Mouse (Mus musculus): ENCODE data around the gene Ankrd13b. TPM values are rescaled to one million over a fixed set of nuclear protein-coding genes. Genes with fewer than 3 reads are reported as not detected.

The Ankrd13b gene
- polyA plus RNA-seq, 1 experiment: 8.9 TPM

GRCm38 (mm10) chr11:77498261-77499139 lies 9.0 kb upstream of the Ankrd13b start:
- no peak overlapping the region for H3K4me3 ChIP-seq (ENCODE audit: extremely low read depth, insufficient read depth, insufficient read length)
- H3K4me1 ChIP-seq (ENCODE audit: control insufficient read depth, insufficient read depth, insufficient read length): peaks cover 10% of the 10 kb centered on the region; the same call in 1 of the 2 replicates
- H3K36me3 ChIP-seq (ENCODE audit: control insufficient read depth, insufficient read depth, low read length): peaks cover 4% of the 10 kb centered on the region
- H3K27me3 ChIP-seq (ENCODE audit: control insufficient read depth, insufficient read depth, low read length): no peaks in the 10 kb centered on the region
- DNase-seq (ENCODE audit: low read depth in 1 of 2, low spot score in 2 of 2): no peak
- peak overlapping the region; percentile 5; the same call in 1 of the 2 replicates for H3K27ac ChIP-seq (ENCODE audit: insufficient read depth, low read length)
- WGBS: 85% methylated on average over 12 of the region's 12 CpGs
- TF ChIP-seq POLR2A (IDR thresholded peaks at IDR 0.05; ENCODE audit: low read depth, low read length) (no peak), CTCF (IDR thresholded peaks at IDR 0.05; ENCODE audit: extremely low read depth, insufficient read depth, insufficient read length, insufficient replicate concordance) (no peak)

- WGBS: 86% methylated on average over 4 of the region's 4 CpGs
- peak overlapping the region; percentile 5; the same call in 1 of the 2 replicates for H3K27ac ChIP-seq (ENCODE audit: insufficient read depth, low read length)
- H3K4me3 ChIP-seq (ENCODE audit: extremely low read depth, insufficient read depth, insufficient read length): no peak overlapping the region
- DNase-seq (ENCODE audit: low read depth in 1 of 2, low spot score in 2 of 2): no peak
- H3K4me1 ChIP-seq (ENCODE audit: control insufficient read depth, insufficient read depth, insufficient read length): peaks cover 10% of the 10 kb centered on the region; the same call in 1 of the 2 replicates
- no peak for TF ChIP-seq CTCF (IDR thresholded peaks at IDR 0.05; ENCODE audit: extremely low read depth, insufficient read depth, insufficient read length, insufficient replicate concordance)
- TF ChIP-seq POLR2A (IDR thresholded peaks at IDR 0.05; ENCODE audit: low read depth, low read length): no peak
- no peaks in the 10 kb centered on the region for H3K27me3 ChIP-seq (ENCODE audit: control insufficient read depth, insufficient read depth, low read length)
- peaks cover 3% of the 10 kb centered on the region; the same call in 1 of the 2 replicates for H3K36me3 ChIP-seq (ENCODE audit: control insufficient read depth, insufficient read depth, low read length)
Observed at GRCm38 (mm10) chr11:77497851-77498250, 8.4 kb upstream of the Ankrd13b start.

GRCm38 (mm10) chr11:77497341-77497756 lies 7.9 kb upstream of the Ankrd13b start:
- peaks cover 10% of the 10 kb centered on the region; the same call in 1 of the 2 replicates for H3K4me1 ChIP-seq (ENCODE audit: control insufficient read depth, insufficient read depth, insufficient read length)
- 60% methylated on average over 6 of the region's 6 CpGs for WGBS
- H3K4me3 ChIP-seq (ENCODE audit: extremely low read depth, insufficient read depth, insufficient read length): no peak overlapping the region
- peak overlapping the region; percentile 56 for H3K27ac ChIP-seq (ENCODE audit: insufficient read depth, low read length)
- peaks cover 3% of the 10 kb centered on the region; the same call in 1 of the 2 replicates for H3K36me3 ChIP-seq (ENCODE audit: control insufficient read depth, insufficient read depth, low read length)
- H3K27me3 ChIP-seq (ENCODE audit: control insufficient read depth, insufficient read depth, low read length): no peaks in the 10 kb centered on the region
- TF ChIP-seq POLR2A (IDR thresholded peaks at IDR 0.05; ENCODE audit: low read depth, low read length) (no peak), CTCF (IDR thresholded peaks at IDR 0.05; ENCODE audit: extremely low read depth, insufficient read depth, insufficient read length, insufficient replicate concordance) (peak; percentile 16; the same call in 1 of the 2 replicates)
- peak in 1 of 2 experiments; percentile 54 for DNase-seq (ENCODE audit: low read depth in 1 of 2, low spot score in 2 of 2)

GRCm38 (mm10) chr11:77495507-77495906 lies 6.0 kb upstream of the Ankrd13b start:
- H3K36me3 ChIP-seq (ENCODE audit: control insufficient read depth, insufficient read depth, low read length): peaks cover 3% of the 10 kb centered on the region; the same call in 1 of the 2 replicates
- peaks cover 12% of the 10 kb centered on the region; the same call in 1 of the 2 replicates for H3K4me1 ChIP-seq (ENCODE audit: control insufficient read depth, insufficient read depth, insufficient read length)
- no peak for DNase-seq (ENCODE audit: low read depth in 1 of 2, low spot score in 2 of 2)
- H3K4me3 ChIP-seq (ENCODE audit: extremely low read depth, insufficient read depth, insufficient read length): no peak overlapping the region
- TF ChIP-seq CTCF (IDR thresholded peaks at IDR 0.05; ENCODE audit: extremely low read depth, insufficient read depth, insufficient read length, insufficient replicate concordance): no peak
- TF ChIP-seq POLR2A (IDR thresholded peaks at IDR 0.05; ENCODE audit: low read depth, low read length): no peak
- no peaks in the 10 kb centered on the region for H3K27me3 ChIP-seq (ENCODE audit: control insufficient read depth, insufficient read depth, low read length)
- no peak overlapping the region for H3K27ac ChIP-seq (ENCODE audit: insufficient read depth, low read length)

- H3K36me3 ChIP-seq (ENCODE audit: control insufficient read depth, insufficient read depth, low read length): peaks cover 3% of the 10 kb centered on the region; the same call in 1 of the 2 replicates
- DNase-seq (ENCODE audit: low read depth in 1 of 2, low spot score in 2 of 2): no peak
- H3K4me3 ChIP-seq (ENCODE audit: extremely low read depth, insufficient read depth, insufficient read length): no peak overlapping the region
- H3K4me1 ChIP-seq (ENCODE audit: control insufficient read depth, insufficient read depth, insufficient read length): peaks cover 12% of the 10 kb centered on the region; the same call in 1 of the 2 replicates
- 82% methylated on average over 6 of the region's 6 CpGs for WGBS
- H3K27me3 ChIP-seq (ENCODE audit: control insufficient read depth, insufficient read depth, low read length): peaks cover 1% of the 10 kb centered on the region
- H3K27ac ChIP-seq (ENCODE audit: insufficient read depth, low read length): no peak overlapping the region
- TF ChIP-seq CTCF (IDR thresholded peaks at IDR 0.05; ENCODE audit: extremely low read depth, insufficient read depth, insufficient read length, insufficient replicate concordance) (no peak), POLR2A (IDR thresholded peaks at IDR 0.05; ENCODE audit: low read depth, low read length) (no peak)
Observed at GRCm38 (mm10) chr11:77494782-77495181, 5.3 kb upstream of the Ankrd13b start.

GRCm38 (mm10) chr11:77494344-77494676 lies 4.8 kb upstream of the Ankrd13b start:
- 24% methylated on average over 4 of the region's 4 CpGs for WGBS
- H3K27me3 ChIP-seq (ENCODE audit: control insufficient read depth, insufficient read depth, low read length): peaks cover 6% of the 10 kb centered on the region
- peak overlapping the region; percentile 83 for H3K4me3 ChIP-seq (ENCODE audit: extremely low read depth, insufficient read depth, insufficient read length)
- TF ChIP-seq CTCF (IDR thresholded peaks at IDR 0.05; ENCODE audit: extremely low read depth, insufficient read depth, insufficient read length, insufficient replicate concordance): no peak
- TF ChIP-seq POLR2A (IDR thresholded peaks at IDR 0.05; ENCODE audit: low read depth, low read length): no peak
- H3K4me1 ChIP-seq (ENCODE audit: control insufficient read depth, insufficient read depth, insufficient read length): peaks cover 12% of the 10 kb centered on the region; the same call in 1 of the 2 replicates
- no peak for DNase-seq (ENCODE audit: low read depth in 1 of 2, low spot score in 2 of 2)
- H3K36me3 ChIP-seq (ENCODE audit: control insufficient read depth, insufficient read depth, low read length): no peaks in the 10 kb centered on the region; the same call in 1 of the 2 replicates
- 0 out of 2 replicates have a peak overlapping the region, but pooled peaks have one; percentile 3 for H3K27ac ChIP-seq (ENCODE audit: insufficient read depth, low read length)

Measured in spleen, adult 2 months (tissue).